Mouse (Mus musculus) left cerebral cortex, adult 11 months (tissue): ENCODE measurements around the gene Tbxas1.

Source experiments
- DNase-seq: peaks from one replicate; pipeline ENCODE4 v3.0.0; 2022; ENCODE audit warnings: low spot score

Tbxas1 gene

GRCm38 (mm10) chr6:39004003-39004473, 128.8 kb downstream of the Tbxas1 start:
- DNase-seq, result no peak

- DNase-seq, result no peak
These were observed 130.2 kb downstream of the Tbxas1 start for GRCm38 (mm10) chr6:39005267-39005944.

- peak; percentile 35 for DNase-seq
These were observed 130.9 kb downstream of the Tbxas1 start for GRCm38 (mm10) chr6:39005945-39006572.

GRCm38 (mm10) chr6:39007223-39007622, 132.0 kb downstream of the Tbxas1 start:
- no peak for DNase-seq

GRCm38 (mm10) chr6:39008116-39008515, 132.9 kb downstream of the Tbxas1 start:
- no peak for DNase-seq

- no peak for DNase-seq
These were observed 138.0 kb downstream of the Tbxas1 start for GRCm38 (mm10) chr6:39013034-39013832.

- no peak for DNase-seq
These were observed 142.7 kb downstream of the Tbxas1 start for GRCm38 (mm10) chr6:39017942-39018341.

GRCm38 (mm10) chr6:39018805-39019204, 143.6 kb downstream of the Tbxas1 start:
- DNase-seq, result no peak

GRCm38 (mm10) chr6:39019219-39019618, 144.0 kb downstream of the Tbxas1 start:
- DNase-seq, result no peak

GRCm38 (mm10) chr6:39021909-39022308, 146.7 kb downstream of the Tbxas1 start:
- DNase-seq, result no peak

- no peak for DNase-seq
These were observed 147.4 kb downstream of the Tbxas1 start for GRCm38 (mm10) chr6:39022461-39023181.

- DNase-seq, result no peak
These were observed 149.4 kb downstream of the Tbxas1 start for GRCm38 (mm10) chr6:39024631-39025030.

GRCm38 (mm10) chr6:39025038-39025437, 149.8 kb downstream of the Tbxas1 start:
- no peak for DNase-seq

- no peak for DNase-seq
These were observed 155.5 kb downstream of the Tbxas1 start for GRCm38 (mm10) chr6:39030714-39031113.

- no peak for DNase-seq
These were observed 158.5 kb downstream of the Tbxas1 start for GRCm38 (mm10) chr6:39033676-39034075.

GRCm38 (mm10) chr6:39035039-39035438, 159.8 kb downstream of the Tbxas1 start:
- DNase-seq, result no peak

- no peak for DNase-seq
These were observed 161.0 kb downstream of the Tbxas1 start for GRCm38 (mm10) chr6:39036204-39036603.

GRCm38 (mm10) chr6:39040451-39040850, 165.2 kb downstream of the Tbxas1 start:
- DNase-seq, result no peak

GRCm38 (mm10) chr6:39049141-39049540, 173.9 kb downstream of the Tbxas1 start:
- DNase-seq, result no peak

GRCm38 (mm10) chr6:39050836-39051235, 175.6 kb downstream of the Tbxas1 start:
- DNase-seq, result no peak

- DNase-seq, result no peak
These were observed 176.8 kb downstream of the Tbxas1 start for GRCm38 (mm10) chr6:39051799-39052556.
